Mouse (Mus musculus) spleen, postnatal 0 days (tissue): ENCODE data around the gene Gpr119. TPM values are rescaled to one million over a fixed set of nuclear protein-coding genes. Genes with fewer than 3 reads are reported as not detected.

ENCODE experiments used
- polyA plus RNA-seq: library from polyadenylated mRNA; unstranded; fragments of >200 nt; fragmentation: Nextera tagmentation; extraction: Ambion mirVana; gene quantifications from 2 replicates; pipeline ENCODE4 v1.2.1, GENCODE M21; 2015

The Gpr119 gene
- not detected in 2 replicates for polyA plus RNA-seq

DNA sequence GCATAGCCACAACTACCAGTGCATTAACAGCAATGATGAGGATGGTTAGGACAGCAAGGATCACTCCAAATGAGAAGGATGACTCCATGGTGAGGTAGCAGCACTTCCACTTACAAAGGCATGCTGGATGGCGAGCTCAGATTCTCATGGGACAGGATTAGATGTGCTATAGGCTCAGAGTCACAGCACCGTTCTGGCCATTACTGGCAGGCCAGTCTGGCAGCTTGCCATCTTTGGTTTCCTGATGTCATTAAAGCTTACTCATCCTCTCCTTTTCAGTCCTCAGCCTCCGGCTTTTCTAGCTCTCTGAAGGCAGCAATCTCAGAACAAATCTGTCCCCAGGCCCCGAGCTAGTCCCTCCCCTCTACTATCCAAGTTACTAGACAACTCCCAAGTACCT, at the start of gene Gpr119:
Gpr119 (minus strand) TSS at position 308 of the 400 bp plus-strand sequence.

DNA sequence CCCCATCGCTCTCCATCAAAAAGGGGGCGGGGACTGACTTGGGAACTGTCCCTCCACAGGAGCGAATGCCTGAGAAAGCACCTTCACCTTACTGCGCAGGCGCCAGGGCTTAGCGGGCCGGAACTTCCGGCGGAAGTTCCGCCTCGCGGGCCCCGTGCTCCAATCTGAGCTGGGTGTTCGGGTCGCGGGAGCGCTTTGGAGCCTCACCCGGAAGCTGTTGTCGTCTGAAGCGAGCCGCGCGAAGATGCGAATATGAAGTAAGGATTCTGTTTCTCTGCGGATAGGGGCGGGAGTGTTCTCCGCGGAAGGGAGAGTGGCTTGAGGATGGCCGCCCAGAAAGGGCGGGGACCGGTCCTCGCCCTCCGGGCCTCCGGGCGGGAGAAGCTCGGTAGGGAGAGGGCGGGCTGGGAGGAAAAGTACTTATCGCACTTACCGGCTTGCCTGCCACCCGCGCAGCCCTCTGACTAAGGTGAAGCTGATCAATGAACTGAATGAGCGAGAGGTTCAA, 20.6 kb upstream of the Gpr119 start, which contains the start of gene Rbmx2:
Rbmx2 (plus strand) TSS at position 141 of the 508 bp plus-strand sequence.

DNA sequence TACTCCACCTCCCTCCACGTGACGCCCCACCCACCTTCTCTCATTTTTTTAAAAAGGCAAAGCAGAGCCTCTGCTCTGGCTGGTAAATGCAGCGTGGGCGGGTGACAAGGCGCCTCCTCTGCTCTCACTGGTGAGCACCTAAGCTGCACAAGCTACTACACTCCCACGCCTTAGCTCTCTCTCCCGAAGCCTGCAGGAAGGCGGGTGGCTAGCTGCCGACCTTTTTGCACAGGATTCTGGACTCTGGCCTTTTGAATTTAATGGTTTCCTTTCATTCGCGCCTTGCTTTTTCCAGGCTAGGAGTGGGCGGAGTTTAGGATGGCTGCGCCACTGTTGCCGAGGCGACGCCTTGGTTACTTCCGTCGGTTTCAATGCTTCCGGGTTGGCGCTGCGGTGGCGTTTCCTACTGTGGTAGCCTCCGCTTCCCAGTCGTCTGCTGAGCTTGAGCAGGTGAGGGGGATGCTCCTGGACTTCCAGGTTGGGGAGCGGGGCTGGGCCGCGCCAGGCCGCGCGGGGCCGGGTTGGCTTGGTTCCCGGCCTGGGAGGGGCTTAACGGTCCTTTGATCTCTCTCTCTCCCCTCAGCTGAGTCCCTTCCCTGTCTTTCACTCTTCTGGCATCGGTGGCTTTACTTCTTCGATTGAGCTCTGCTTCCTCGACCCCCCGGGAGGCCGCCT, 50.8 kb downstream of the Gpr119 start, which contains the start of gene Slc25a14:
Slc25a14 (plus strand) TSS at position 35 of the 675 bp plus-strand sequence.

Other genes starting within 250 kb of the Gpr119 start
- gene Elf4, start 211.3 kb downstream of the Gpr119 start, polyA plus RNA-seq = 3.5 and 4.4 TPM in 2 replicates
- 38.4 and 38.6 TPM in 2 replicates for gene Aifm1, start 160.9 kb downstream of the Gpr119 start, polyA plus RNA-seq
- 1.2 and 1.5 TPM in 2 replicates for gene Rab33a, start 155.2 kb downstream of the Gpr119 start, polyA plus RNA-seq
- 5.3 and 5.8 TPM in 2 replicates for gene Zfp280c, start 80.0 kb downstream of the Gpr119 start, polyA plus RNA-seq
- gene Slc25a14, start 51.1 kb downstream of the Gpr119 start, polyA plus RNA-seq = 5.8 TPM in 2 replicates
- 18.2 and 25.5 TPM in 2 replicates for gene Rbmx2, start 20.5 kb upstream of the Gpr119 start, polyA plus RNA-seq
- gene Gm595, start 203.2 kb upstream of the Gpr119 start, polyA plus RNA-seq = 0.10 TPM in 1 of 2 replicates, not detected in the other